Mouse (Mus musculus): ENCODE results near the gene Tfap4. TPM values are rescaled to one million over a fixed set of nuclear protein-coding genes. Genes with fewer than 3 reads are reported as not detected.

The Tfap4 gene
- polyA plus RNA-seq, 1 experiment from 2014 or later, result 6.4 TPM

DNA sequence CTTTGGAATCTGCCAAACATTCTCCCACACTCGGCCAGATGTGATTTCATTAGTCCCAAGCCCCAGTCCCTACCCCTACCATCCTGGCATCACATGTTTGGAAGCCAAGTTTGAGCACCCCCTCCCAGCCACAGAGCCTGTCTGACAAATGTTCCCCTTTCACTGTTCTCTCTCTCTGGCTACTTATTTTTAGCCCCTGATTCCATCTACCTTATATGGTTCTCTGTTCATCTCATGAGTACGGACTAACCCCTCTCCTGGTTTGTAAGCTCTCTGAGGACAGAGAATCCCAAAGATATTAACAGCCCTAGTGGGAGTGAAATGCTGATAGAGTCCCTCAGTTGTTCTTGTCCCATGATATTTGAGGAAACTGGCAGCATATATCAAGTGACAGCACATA is 48.3 kb downstream of the Tfap4 start:
- Histone ChIP-seq H3K4me2 (replicated peaks; ENCODE audit: low read depth, low read length) (no peak overlapping the region), H3K27me3 (replicated peaks; ENCODE audit: insufficient read depth, low read length) (no peaks in the 10 kb centered on the region), H3K9ac (replicated peaks; ENCODE audit: low read depth) (no peak overlapping the region), H3K27ac (ENCODE audit: low read length) (no peak overlapping the region), H3K36me3 (ENCODE audit: insufficient read depth, low read length) (no peaks in the 10 kb centered on the region), H3K4me3 (ENCODE audit: low read depth, low read length) (no peak overlapping the region), H3K9me3 (ENCODE audit: low read length) (no peaks in the 10 kb centered on the region), H3K4me1 (ENCODE audit: insufficient read depth, low read depth, low read length) (peaks cover 10% of the 10 kb centered on the region; the same call in 1 of the 2 replicates)
- 74% methylated on average over 2 of the region's 2 CpGs for WGBS
- no peak for DNase-seq (ENCODE audit: low spot score)
- no peak for ATAC-seq
- no peak for TF ChIP-seq EP300 (IDR thresholded peaks at IDR 0.05)
- no peak for TF ChIP-seq CTCF (IDR thresholded peaks at IDR 0.05)

DNA sequence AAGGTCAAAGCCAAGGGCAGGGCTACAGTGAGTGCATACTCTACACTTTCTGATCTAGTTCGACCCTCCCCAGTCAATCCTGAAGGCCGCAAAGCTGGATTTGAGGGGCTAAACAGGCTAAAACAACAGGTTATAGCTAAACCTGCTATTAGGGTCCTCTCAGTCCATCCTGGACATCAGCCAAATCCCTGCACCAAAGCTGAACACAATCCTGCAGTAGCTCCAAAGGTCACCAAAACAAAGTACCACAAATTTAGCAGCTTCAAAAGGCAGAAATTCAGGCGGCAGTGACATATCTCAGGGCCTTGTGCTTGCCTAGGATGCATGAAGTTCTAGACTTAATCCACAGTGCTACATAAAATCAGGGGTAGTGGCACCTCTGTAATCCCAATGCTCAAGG is 53.5 kb downstream of the Tfap4 start:
- DNase-seq (ENCODE audit: low spot score) (no peak), ATAC-seq (no peak)
- Histone ChIP-seq H3K27me3 (replicated peaks; ENCODE audit: insufficient read depth, low read length) (no peaks in the 10 kb centered on the region), H3K36me3 (ENCODE audit: insufficient read depth, low read length) (no peaks in the 10 kb centered on the region), H3K9me3 (ENCODE audit: low read length) (no peaks in the 10 kb centered on the region), H3K4me3 (ENCODE audit: low read depth, low read length) (no peak overlapping the region), H3K4me1 (ENCODE audit: insufficient read depth, low read depth, low read length) (no peaks in the 10 kb centered on the region), H3K9ac (replicated peaks; ENCODE audit: low read depth) (no peak overlapping the region), H3K4me2 (replicated peaks; ENCODE audit: low read depth, low read length) (no peak overlapping the region), H3K27ac (ENCODE audit: low read length) (no peak overlapping the region)
- TF ChIP-seq EP300 (IDR thresholded peaks at IDR 0.05) (no peak), CTCF (IDR thresholded peaks at IDR 0.05) (no peak)
- 74% methylated on average over 3 of the region's 3 CpGs for whole genome bisulfite sequencing

DNA sequence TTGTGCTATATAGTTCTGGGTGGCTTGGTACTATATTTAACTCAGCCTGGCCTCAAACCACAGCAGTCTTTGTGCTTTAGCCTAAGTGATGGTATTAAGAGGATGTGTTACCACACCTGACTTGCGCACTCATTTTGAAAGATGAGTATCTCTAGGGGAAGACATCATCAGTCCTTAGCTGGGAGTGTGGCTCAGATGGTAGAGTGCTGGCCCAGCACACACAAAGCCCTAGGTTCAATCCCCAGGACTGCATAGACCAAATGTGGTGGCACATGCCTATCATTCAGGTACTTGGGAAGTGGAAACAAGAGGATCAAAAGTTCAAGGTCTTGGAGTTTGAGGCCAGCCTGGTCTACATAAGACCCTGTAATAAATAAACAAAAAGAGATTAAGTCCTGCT is 56.2 kb downstream of the Tfap4 start:
- TF ChIP-seq EP300 (IDR thresholded peaks at IDR 0.05) (no peak), CTCF (IDR thresholded peaks at IDR 0.05) (no peak)
- Histone ChIP-seq H3K9ac (replicated peaks; ENCODE audit: low read depth) (no peak overlapping the region), H3K4me3 (ENCODE audit: low read depth, low read length) (no peak overlapping the region), H3K27ac (ENCODE audit: low read length) (no peak overlapping the region), H3K4me1 (ENCODE audit: insufficient read depth, low read depth, low read length) (no peaks in the 10 kb centered on the region), H3K4me2 (replicated peaks; ENCODE audit: low read depth, low read length) (no peak overlapping the region), H3K36me3 (ENCODE audit: insufficient read depth, low read length) (no peaks in the 10 kb centered on the region), H3K9me3 (ENCODE audit: low read length) (no peaks in the 10 kb centered on the region), H3K27me3 (replicated peaks; ENCODE audit: insufficient read depth, low read length) (no peaks in the 10 kb centered on the region)
- DNase-seq (ENCODE audit: low spot score), result no peak
- no peak for ATAC-seq
- WGBS, result 97% methylated on average over 1 of the region's 1 CpGs

DNA sequence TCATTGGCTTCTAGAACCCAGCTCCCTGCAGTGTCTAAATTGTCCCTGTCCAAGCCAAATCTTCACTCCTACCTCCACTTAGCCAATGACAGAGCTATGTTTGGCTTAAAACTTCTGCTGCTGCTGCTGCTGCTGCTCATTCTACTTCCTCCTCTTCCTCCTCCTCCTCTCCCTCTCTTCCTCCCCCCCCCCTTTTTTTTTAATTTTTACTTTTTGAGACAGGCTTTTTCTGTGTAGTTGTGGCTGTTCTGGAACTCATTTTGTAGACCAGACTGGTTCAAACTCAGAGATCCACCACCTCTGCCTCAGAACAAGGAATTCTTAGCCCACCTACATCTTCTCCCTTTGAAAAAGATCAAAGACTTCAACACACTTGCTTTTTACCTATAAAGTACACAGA is 57.1 kb downstream of the Tfap4 start:
- no peaks in the 10 kb centered on the region for H3K9me3 ChIP-seq (ENCODE audit: low read length)
- no peak for TF ChIP-seq CTCF (IDR thresholded peaks at IDR 0.05)
- no peak for TF ChIP-seq EP300 (IDR thresholded peaks at IDR 0.05)
- no peak overlapping the region for H3K27ac ChIP-seq (ENCODE audit: low read length)

DNA sequence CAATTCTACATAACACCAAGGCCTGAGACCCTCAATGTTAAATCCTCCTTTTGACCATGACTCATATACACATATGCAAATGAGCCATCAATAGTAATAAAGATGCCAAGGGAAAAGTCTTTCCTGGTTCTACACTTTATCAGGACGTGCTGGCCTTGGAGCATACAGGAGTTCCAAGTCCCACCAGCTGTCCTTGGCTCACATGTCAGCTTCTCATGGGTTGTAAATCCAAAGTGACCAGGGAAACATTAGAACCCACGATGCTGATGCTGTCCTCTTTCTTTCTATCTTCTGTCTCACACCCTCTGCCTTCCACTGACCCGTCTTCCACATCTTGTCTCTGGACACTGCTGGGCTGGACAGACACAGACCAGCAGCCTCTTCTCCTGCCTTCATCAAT is 58.0 kb downstream of the Tfap4 start:
- H3K4me2 ChIP-seq (replicated peaks; ENCODE audit: low read depth, low read length), result no peak overlapping the region
- H3K9ac ChIP-seq (replicated peaks; ENCODE audit: low read depth), result no peak overlapping the region

More for the DNA sequence above, 57.1 kb downstream of the Tfap4 start:
- DNase-seq (ENCODE audit: low spot score) (no peak), ATAC-seq (no peak)
- Histone ChIP-seq H3K4me2 (replicated peaks; ENCODE audit: low read depth, low read length) (no peak overlapping the region), H3K4me3 (ENCODE audit: low read depth, low read length) (no peak overlapping the region), H3K36me3 (ENCODE audit: insufficient read depth, low read length) (no peaks in the 10 kb centered on the region), H3K9ac (replicated peaks; ENCODE audit: low read depth) (no peak overlapping the region), H3K27me3 (replicated peaks; ENCODE audit: insufficient read depth, low read length) (no peaks in the 10 kb centered on the region), H3K4me1 (ENCODE audit: insufficient read depth, low read depth, low read length) (no peaks in the 10 kb centered on the region)

DNA sequence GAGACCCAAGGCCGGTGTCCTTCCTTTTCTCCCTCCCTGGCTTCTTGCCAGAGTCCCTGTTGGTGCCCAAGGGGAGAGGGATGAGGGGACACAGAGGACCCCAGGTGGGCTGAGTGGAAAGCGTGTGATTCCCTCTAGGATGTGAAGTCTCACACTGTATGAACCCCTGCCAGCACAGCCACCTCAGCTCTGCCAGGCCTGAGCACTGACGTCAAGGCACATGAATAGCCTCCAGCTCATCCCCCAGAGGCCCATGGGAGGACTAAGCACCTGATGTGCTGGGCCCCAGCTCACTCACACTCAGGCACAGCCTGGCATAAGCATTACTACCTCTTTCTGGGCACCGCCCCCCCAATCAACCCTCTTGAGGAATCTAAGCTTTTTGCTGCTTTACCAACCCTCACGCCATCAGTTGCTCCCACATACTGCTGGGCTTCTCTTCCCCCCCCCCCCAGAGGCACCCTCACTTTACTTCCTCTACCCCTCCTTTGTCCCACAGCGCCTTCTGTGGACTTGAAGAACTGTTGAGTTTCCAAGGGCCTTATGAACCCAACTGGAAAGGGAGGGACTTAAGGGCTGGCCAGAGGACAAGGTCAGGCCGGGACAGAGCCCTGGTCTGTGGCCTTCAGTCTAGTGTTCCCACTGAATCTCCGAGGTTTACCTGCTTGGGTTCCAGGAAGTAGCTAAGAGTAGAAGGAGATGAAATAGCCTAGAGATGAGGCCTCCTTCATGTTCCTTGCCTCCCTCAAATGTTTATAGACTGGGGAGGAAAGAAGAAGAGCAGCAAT is 58.9 kb downstream of the Tfap4 start:
- DNase-seq (ENCODE audit: low spot score), result no peak
- H3K27ac ChIP-seq (ENCODE audit: low read length), result no peak overlapping the region
- WGBS, result 74% methylated on average over 8 of the region's 8 CpGs
- TF ChIP-seq EP300 (IDR thresholded peaks at IDR 0.05) (no peak), CTCF (IDR thresholded peaks at IDR 0.05) (no peak)
- H3K27me3 ChIP-seq (replicated peaks; ENCODE audit: insufficient read depth, low read length), result no peaks in the 10 kb centered on the region
- H3K9ac ChIP-seq (replicated peaks; ENCODE audit: low read depth), result no peak overlapping the region
- H3K4me1 ChIP-seq (ENCODE audit: insufficient read depth, low read depth, low read length), result no peaks in the 10 kb centered on the region
- no peaks in the 10 kb centered on the region for H3K9me3 ChIP-seq (ENCODE audit: low read length)
- no peak overlapping the region for H3K4me3 ChIP-seq (ENCODE audit: low read depth, low read length)
- ATAC-seq, result 0 out of 2 replicates have a peak, but pooled peaks have one; percentile 26
- H3K4me2 ChIP-seq (replicated peaks; ENCODE audit: low read depth, low read length), result no peak overlapping the region
- no peaks in the 10 kb centered on the region for H3K36me3 ChIP-seq (ENCODE audit: insufficient read depth, low read length)

More for the DNA sequence above, 58.0 kb downstream of the Tfap4 start:
- no peak for ATAC-seq
- Histone ChIP-seq H3K27ac (ENCODE audit: low read length) (no peak overlapping the region), H3K4me1 (ENCODE audit: insufficient read depth, low read depth, low read length) (no peaks in the 10 kb centered on the region), H3K36me3 (ENCODE audit: insufficient read depth, low read length) (no peaks in the 10 kb centered on the region), H3K4me3 (ENCODE audit: low read depth, low read length) (no peak overlapping the region), H3K9me3 (ENCODE audit: low read length) (no peaks in the 10 kb centered on the region), H3K27me3 (replicated peaks; ENCODE audit: insufficient read depth, low read length) (no peaks in the 10 kb centered on the region)
- TF ChIP-seq CTCF (IDR thresholded peaks at IDR 0.05) (no peak), EP300 (IDR thresholded peaks at IDR 0.05) (no peak)
- DNase-seq (ENCODE audit: low spot score), result no peak
- 84% methylated on average over 3 of the region's 3 CpGs for WGBS
